Mouse (Mus musculus) hindbrain, embryonic 11.5 days (tissue): Measurements from ENCODE around the gene Tmem139. TPM values are rescaled to one million over a fixed set of nuclear protein-coding genes. Genes with fewer than 3 reads are reported as not detected.
A peak's percentile ranks its signal among the peaks of the same experiment; 100 is the strongest.

Experiments used
- ATAC-seq: fragments of 200-750 bp; cut with Nextera tagmentation; 2 replicates; pipeline ENCODE4 v1.8.0; 2017; ENCODE audit warnings: mild to moderate bottlenecking, moderate TSS enrichment, moderate library complexity; ENCODE audit not compliant: low FRiP score
- DNase-seq: peaks from one replicate; pipeline ENCODE4 v3.0.0-alpha.2; 2015; ENCODE audit warnings: low spot score
- H3K27ac ChIP-seq: fragments of 300-500 bp; sonication (generic); 2 replicates; pipeline ENCODE4 v1.5.1; 2014; ENCODE audit warnings: mild to moderate bottlenecking, low read depth, low read length
- H3K27me3 ChIP-seq: fragments of 300-500 bp; sonication (generic); 2 replicates; pipeline ENCODE4 v1.6.1; 2014; ENCODE audit warnings: mild to moderate bottlenecking, low read length, moderate library complexity, mixed read lengths; ENCODE audit not compliant: control insufficient read depth, insufficient read depth
- H3K36me3 ChIP-seq: fragments of 300-500 bp; sonication (generic); 2 replicates; pipeline ENCODE4 v1.6.1; 2014; ENCODE audit warnings: mild to moderate bottlenecking, low read length, moderate library complexity, mixed read lengths; ENCODE audit not compliant: control insufficient read depth, insufficient read depth
- H3K4me1 ChIP-seq: fragments of 300-500 bp; sonication (generic); replicated peaks from 2 replicates; pipeline ENCODE4 v1.6.1; 2014; ENCODE audit warnings: low read length, mixed read lengths; ENCODE audit not compliant: control insufficient read depth, insufficient read depth
- H3K4me2 ChIP-seq: fragments of 300-500 bp; sonication (generic); replicated peaks from 2 replicates; pipeline ENCODE4 v1.6.1; 2014; ENCODE audit warnings: mild to moderate bottlenecking, low read depth, low read length
- H3K4me3 ChIP-seq: fragments of 300-500 bp; sonication (generic); 2 replicates; pipeline ENCODE4 v1.5.1; 2014; ENCODE audit warnings: low read depth, low read length
- H3K9ac ChIP-seq: fragments of 300-500 bp; sonication (generic); 2 replicates; pipeline ENCODE4 v1.6.1; 2014; ENCODE audit warnings: low read depth, low read length
- H3K9me3 ChIP-seq: fragments of 300-500 bp; sonication (generic); 2 replicates; pipeline ENCODE4 v1.6.1; 2016; ENCODE audit warnings: low read length; ENCODE audit not compliant: control insufficient read depth
- WGBS: fragments of 180-500 bp; shearing (Covaris S2); extraction: QIAGEN DNeasy Blood & Tissue Kit; methylation state at CpG from one replicate; pipeline ENCODE4 v1.1.7; 2014; 5-methylcytosine and 5-hydroxymethylcytosine counted together
- polyA plus RNA-seq: library from polyadenylated mRNA; unstranded; fragments of >200 nt; fragmentation: Nextera tagmentation; extraction: Ambion mirVana; gene quantifications from 2 replicates; pipeline ENCODE4 v1.2.1, GENCODE M21; 2014

The Tmem139 gene
- polyA plus RNA-seq, 1 experiment from 2014 or later = 0.63 TPM

DNA sequence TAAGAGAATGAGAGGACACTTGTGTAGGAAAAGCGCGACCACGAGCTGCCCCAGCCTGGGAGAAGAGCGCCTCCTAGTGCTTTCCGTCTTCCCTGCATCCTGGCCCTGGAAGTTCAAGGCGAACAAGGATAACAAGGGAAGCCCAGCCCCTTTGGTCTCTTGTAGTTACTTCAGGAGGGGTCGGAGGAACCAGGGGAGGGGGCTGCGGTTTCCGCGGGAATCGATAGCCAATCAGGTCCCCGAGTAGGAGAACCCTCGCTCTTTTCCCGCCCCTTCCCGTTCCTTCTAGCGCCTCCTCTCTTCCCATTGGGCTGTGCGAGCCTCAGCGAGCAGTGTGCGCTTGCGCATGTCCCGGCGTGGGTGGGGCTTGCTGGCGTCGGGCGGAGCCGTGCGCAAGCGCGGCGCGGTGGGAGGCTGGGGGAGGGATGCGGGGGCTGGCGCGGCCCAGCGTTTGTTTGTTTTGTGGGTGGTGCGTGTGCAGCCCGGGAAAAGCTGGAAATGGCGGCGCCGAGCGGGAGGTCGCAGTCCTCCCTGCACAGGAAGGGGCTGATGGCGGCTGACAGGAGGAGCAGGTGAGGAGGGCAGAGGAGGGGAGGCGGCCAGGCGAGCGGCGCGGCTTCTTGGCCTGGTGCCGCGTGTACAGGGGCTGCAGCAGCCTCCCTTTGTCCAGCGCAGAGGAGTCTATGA, 3.0 kb downstream of the Tmem139 start, which contains the start of gene Casp2:
TSS of gene Casp2 (plus strand) at position 360 of the 687 bp plus-strand sequence.
- Histone ChIP-seq H3K27me3 (no peaks in the 10 kb centered on the region), H3K4me2 (peak within 1 kb of the TSS; percentile 74), H3K36me3 (peaks cover 5% of the 10 kb centered on the region; the same call in 1 of the 2 replicates), H3K9me3 (no peaks in the 10 kb centered on the region), H3K4me1 (no peaks in the 10 kb centered on the region), H3K4me3 (peak within 1 kb of the TSS; percentile 88), H3K27ac (peak within 1 kb of the TSS; percentile 82), H3K9ac (peak within 1 kb of the TSS; percentile 97)
- DNase-seq (peak; percentile 99), ATAC-seq (peak; percentile 100)
- 0% methylated on average over 44 of the region's 51 CpGs for WGBS

DNA sequence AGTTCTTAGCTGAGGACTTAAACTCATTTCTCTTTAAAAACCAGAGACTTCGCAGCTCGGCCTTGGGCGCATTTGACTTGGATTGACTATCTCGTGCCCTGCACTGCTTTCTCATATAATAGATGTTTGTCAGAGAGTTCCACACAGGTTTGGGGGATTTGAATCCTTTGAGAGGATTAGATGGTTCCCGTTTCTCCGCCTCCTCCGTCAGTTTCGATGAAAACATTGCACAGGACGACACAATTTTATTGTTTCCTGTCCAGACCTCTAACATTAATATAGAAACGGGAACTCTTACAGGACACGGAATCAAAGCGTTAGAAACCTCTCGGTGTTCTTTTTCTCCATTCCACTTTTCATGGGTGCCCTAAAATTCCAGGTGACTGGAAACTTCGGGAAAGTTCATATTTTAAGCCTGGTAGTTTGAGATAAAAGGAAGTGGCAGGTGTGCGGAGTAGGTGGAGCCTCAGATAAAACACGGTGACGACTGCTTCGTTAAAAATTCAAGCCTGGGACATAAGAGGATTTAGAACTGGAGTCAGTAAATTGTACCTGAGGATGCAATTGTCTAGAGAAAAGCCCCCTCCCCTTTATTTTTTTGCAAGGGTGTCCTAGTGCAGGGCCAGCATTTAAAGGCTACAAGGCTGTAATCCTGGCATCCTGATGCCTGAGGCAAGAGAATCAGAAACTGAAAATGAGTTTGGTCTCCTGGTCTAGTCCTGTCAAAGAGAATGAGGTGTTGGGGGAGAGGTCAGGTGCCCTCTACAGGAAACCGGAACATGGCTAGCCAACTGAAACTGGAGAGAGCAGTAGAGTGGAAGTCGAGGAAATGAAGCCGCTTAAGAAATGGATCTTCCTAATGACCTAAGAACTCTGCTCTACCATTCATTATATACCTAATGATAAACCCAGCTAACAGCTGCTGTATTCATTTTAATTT, 3.9 kb downstream of the Tmem139 start:
- ATAC-seq = no peak
- Histone ChIP-seq H3K9me3 (no peaks in the 10 kb centered on the region), H3K27me3 (no peaks in the 10 kb centered on the region), H3K36me3 (peaks cover 5% of the 10 kb centered on the region; the same call in 1 of the 2 replicates), H3K4me3 (peak overlapping the region; percentile 88), H3K4me2 (peak overlapping the region; percentile 74), H3K27ac (peak overlapping the region; percentile 82), H3K4me1 (no peaks in the 10 kb centered on the region), H3K9ac (peak overlapping the region; percentile 97)
- peak; percentile 37 for DNase-seq
- under 1% methylated on average over 21 of the region's 21 CpGs for WGBS

DNA sequence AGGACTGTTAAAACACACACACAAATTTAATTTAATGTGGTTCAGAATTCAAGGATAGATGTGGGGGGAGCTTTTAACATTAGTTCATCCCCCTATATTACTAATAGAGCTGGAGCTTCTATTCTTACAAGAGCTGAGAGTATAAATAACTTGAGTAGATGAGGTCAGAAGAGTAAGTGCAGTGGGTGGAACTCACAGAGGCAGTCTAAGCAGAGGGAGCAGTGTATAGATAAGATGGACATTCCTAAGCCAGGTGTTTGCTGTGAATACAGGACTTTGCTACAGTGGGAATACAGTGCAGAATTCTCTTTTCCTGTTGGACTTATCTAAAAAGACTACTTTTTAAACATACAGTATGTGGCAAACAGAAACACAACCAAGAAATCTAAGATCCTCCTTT, 9.0 kb downstream of the Tmem139 start:
- no peak for DNase-seq
- Histone ChIP-seq H3K4me3 (no peak overlapping the region), H3K4me1 (no peaks in the 10 kb centered on the region), H3K9ac (no peak overlapping the region), H3K36me3 (peaks cover 7% of the 10 kb centered on the region; the same call in 1 of the 2 replicates), H3K27ac (no peak overlapping the region), H3K9me3 (no peaks in the 10 kb centered on the region), H3K4me2 (no peak overlapping the region), H3K27me3 (no peaks in the 10 kb centered on the region)
- no peak for ATAC-seq

DNA sequence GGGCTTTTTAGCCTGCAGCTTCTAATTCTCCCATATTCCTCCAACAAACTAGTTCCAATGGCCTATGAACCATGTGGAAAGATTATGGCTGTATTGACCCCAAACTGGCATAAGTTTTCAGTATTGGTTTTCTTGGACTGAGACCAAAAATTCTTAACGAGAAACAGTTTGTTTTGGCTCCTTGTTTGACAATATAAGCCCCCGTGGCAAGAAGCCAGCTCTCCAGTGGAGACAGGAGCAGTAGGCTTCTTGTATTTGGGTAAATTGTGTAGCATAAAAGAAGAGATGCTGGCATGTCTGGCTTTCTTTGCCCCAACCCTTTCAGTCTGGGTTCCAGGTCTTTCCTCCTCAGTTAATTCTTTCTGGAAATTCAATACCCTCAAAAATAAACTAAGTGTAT, 14.4 kb downstream of the Tmem139 start:
- ATAC-seq = no peak
- Histone ChIP-seq H3K36me3 (peaks cover 23% of the 10 kb centered on the region), H3K4me1 (no peaks in the 10 kb centered on the region), H3K4me3 (no peak overlapping the region), H3K4me2 (no peak overlapping the region), H3K9me3 (no peaks in the 10 kb centered on the region), H3K27me3 (no peaks in the 10 kb centered on the region), H3K27ac (no peak overlapping the region), H3K9ac (no peak overlapping the region)
- DNase-seq = no peak
- 90% methylated on average over 2 of the region's 2 CpGs for WGBS

DNA sequence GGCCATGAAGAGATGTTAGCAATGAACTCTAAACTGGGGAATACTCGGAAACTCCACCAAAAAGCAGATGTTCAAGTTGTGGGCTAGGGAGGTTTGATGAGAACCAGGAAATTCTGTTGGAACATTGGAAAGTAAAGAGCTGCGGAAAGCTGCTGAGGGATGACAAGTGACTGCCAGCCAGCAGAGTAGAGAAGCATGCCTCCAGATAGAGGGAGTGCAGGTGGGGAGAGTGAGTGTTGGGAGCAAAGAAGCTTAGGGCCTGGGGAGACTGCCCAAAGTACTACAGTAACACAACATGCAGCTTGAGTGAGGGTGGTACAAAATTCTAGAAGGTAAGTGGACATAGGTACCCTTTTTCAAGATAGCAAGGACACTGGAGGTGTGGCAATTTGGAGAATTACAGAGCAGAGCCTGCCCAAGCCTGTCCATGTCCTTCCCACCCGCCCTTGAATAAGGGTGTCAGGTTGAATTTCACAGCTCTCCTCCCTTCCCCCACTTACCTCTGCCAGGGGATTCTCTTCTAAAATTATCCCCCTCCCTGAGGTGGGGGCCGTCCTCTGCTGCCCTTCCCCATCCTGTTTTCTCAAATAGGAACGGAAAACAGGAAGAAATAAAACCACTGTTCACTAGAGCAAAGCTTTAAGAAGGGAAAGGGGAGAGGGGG, 21.2 kb downstream of the Tmem139 start:
- Histone ChIP-seq H3K4me3 (no peak overlapping the region), H3K9ac (no peak overlapping the region), H3K4me1 (no peaks in the 10 kb centered on the region), H3K9me3 (no peaks in the 10 kb centered on the region), H3K36me3 (peaks cover 19% of the 10 kb centered on the region), H3K4me2 (no peak overlapping the region), H3K27ac (no peak overlapping the region), H3K27me3 (no peaks in the 10 kb centered on the region)
- ATAC-seq = no peak
- DNase-seq = no peak
- 82% methylated on average over 5 of the region's 5 CpGs for WGBS

DNA sequence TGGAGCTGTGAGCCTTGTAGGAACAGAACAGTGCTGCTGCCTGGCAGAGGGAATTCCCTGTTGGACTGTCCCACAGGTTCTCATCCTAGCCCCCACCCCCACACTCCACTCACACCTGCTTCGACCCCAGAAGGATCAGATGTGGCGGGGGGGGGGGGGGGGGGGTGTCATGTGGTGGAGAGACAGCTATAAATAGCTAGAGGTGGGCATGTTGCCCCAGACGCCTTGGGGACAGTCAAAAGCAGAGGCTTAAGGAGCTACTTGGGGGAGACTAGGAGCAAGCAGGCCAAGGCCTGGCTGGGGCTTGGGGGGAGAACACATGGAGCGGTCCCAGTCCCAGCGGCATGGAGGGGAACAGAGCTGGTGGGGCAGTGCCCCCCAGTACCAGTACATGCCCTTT, 24.7 kb downstream of the Tmem139 start, which contains the start of gene Clcn1:
TSS of gene Clcn1 (plus strand) at position 238 of the 400 bp plus-strand sequence.
- ATAC-seq = peak; percentile 27; the same call in 1 of the 2 replicates

DNA sequence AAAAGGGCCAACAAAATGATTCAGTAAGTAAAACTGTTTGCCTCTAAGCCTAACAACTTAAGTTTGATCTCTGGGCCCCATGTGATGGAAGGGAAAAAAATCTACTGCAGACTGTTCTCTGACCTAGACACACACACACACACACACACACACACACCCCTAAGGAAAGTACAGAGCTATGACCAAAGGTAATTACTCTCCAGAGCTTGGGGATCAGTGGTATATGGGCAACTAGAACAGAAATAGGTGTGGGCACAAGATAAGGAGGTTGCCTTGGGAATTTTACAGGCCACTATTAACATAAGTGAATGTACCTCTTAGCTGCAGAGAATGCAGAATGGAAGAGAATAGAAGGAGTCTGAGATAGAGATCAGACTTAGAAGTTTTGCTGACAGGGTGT, 25.8 kb downstream of the Tmem139 start:
- Histone ChIP-seq H3K9me3 (no peaks in the 10 kb centered on the region), H3K4me1 (no peaks in the 10 kb centered on the region), H3K27ac (no peak overlapping the region), H3K4me2 (no peak overlapping the region), H3K36me3 (peaks cover 4% of the 10 kb centered on the region), H3K4me3 (no peak overlapping the region), H3K9ac (no peak overlapping the region), H3K27me3 (no peaks in the 10 kb centered on the region)
- no peak for ATAC-seq
- no peak for DNase-seq

More for the DNA sequence above, 24.7 kb downstream of the Tmem139 start, which contains the start of gene Clcn1:
- no peak for DNase-seq
- peaks cover 8% of the 10 kb centered on the region for H3K36me3 ChIP-seq
- H3K27me3 ChIP-seq = no peaks in the 10 kb centered on the region
- H3K4me2 ChIP-seq = no peak within 1 kb of the TSS
- H3K9ac ChIP-seq = no peak within 1 kb of the TSS
- H3K27ac ChIP-seq = no peak within 1 kb of the TSS
- no peaks in the 10 kb centered on the region for H3K9me3 ChIP-seq
- 83% methylated on average over 5 of the region's 5 CpGs for WGBS
- no peaks in the 10 kb centered on the region for H3K4me1 ChIP-seq
- H3K4me3 ChIP-seq = no peak within 1 kb of the TSS

DNA sequence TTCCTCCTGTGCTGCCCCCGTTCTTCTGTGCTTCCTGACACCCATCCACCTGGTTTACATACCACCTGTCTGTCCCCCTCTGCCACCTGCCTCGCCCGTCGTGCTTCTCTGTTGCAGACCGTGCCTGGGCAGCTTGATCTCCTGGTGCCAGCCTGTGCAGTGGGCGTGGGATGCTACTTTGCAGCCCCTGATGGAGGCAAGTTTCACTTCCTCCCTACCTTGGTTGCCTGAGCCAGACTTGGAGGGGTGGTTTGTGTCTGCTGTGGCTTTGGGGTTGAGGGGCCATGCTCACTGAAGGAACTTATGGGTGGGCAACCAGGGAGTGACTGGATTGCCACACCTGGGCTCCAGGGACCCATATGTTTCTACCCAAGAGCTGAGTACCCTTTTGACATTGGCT, 31.6 kb downstream of the Tmem139 start:
- Histone ChIP-seq H3K36me3 (peaks cover 2% of the 10 kb centered on the region; the same call in 1 of the 2 replicates), H3K4me3 (no peak overlapping the region), H3K9me3 (no peaks in the 10 kb centered on the region), H3K4me2 (no peak overlapping the region), H3K27me3 (no peaks in the 10 kb centered on the region), H3K27ac (no peak overlapping the region), H3K4me1 (no peaks in the 10 kb centered on the region), H3K9ac (no peak overlapping the region)
- DNase-seq (no peak), ATAC-seq (no peak)
- WGBS = 94% methylated on average over 6 of the region's 6 CpGs
